Mouse (Mus musculus) midbrain, embryonic 12.5 days (tissue): ENCODE measurements around the gene Cavin3. TPM values are rescaled to one million over a fixed set of nuclear protein-coding genes. Genes with fewer than 3 reads are reported as not detected.

Experiments used
- ATAC-seq: fragments of 200-750 bp; cut with Nextera tagmentation; 2 replicates; pipeline ENCODE4 v1.8.0; 2017; ENCODE audit warnings: low read depth, moderate TSS enrichment, moderate library complexity; ENCODE audit not compliant: low FRiP score
- H3K27ac ChIP-seq: fragments of 300-500 bp; sonication (generic); replicated peaks from 2 replicates; pipeline ENCODE4 v1.5.1; 2016; ENCODE audit warnings: mild to moderate bottlenecking
- H3K27me3 ChIP-seq: fragments of 300-500 bp; sonication (generic); 2 replicates; pipeline ENCODE4 v1.6.1; 2016; ENCODE audit warnings: mild to moderate bottlenecking
- H3K36me3 ChIP-seq: fragments of 300-500 bp; sonication (generic); 2 replicates; pipeline ENCODE4 v1.6.1; 2016
- H3K4me1 ChIP-seq: fragments of 300-500 bp; sonication (generic); 2 replicates; pipeline ENCODE4 v1.6.1; 2016
- H3K4me2 ChIP-seq: fragments of 300-500 bp; sonication (generic); replicated peaks from 2 replicates; pipeline ENCODE4 v1.6.1; 2016; ENCODE audit warnings: mild to moderate bottlenecking, moderate library complexity
- H3K4me3 ChIP-seq: fragments of 300-500 bp; sonication (generic); 2 replicates; pipeline ENCODE4 v1.5.1; 2016; ENCODE audit warnings: mild to moderate bottlenecking
- H3K9ac ChIP-seq: fragments of 300-500 bp; sonication (generic); replicated peaks from 2 replicates; pipeline ENCODE4 v1.6.1; 2016; ENCODE audit warnings: mild to moderate bottlenecking, moderate library complexity
- H3K9me3 ChIP-seq: fragments of 300-500 bp; sonication (generic); 2 replicates; pipeline ENCODE4 v1.6.1; 2016; ENCODE audit warnings: mild to moderate bottlenecking
- WGBS: fragments of 180-500 bp; shearing (Covaris S2); methylation state at CpG from one replicate; pipeline ENCODE4 v1.1.7; 2016; 5-methylcytosine and 5-hydroxymethylcytosine counted together
- polyA plus RNA-seq: library from polyadenylated mRNA; unstranded; fragments of >200 nt; fragmentation: Nextera tagmentation; extraction: Ambion mirVana; gene quantifications from 2 replicates; pipeline ENCODE4 v1.2.1, GENCODE M21; 2016

Cavin3 gene
- polyA plus RNA-seq, 1 experiment from 2014 or later, result 36.3 TPM

DNA sequence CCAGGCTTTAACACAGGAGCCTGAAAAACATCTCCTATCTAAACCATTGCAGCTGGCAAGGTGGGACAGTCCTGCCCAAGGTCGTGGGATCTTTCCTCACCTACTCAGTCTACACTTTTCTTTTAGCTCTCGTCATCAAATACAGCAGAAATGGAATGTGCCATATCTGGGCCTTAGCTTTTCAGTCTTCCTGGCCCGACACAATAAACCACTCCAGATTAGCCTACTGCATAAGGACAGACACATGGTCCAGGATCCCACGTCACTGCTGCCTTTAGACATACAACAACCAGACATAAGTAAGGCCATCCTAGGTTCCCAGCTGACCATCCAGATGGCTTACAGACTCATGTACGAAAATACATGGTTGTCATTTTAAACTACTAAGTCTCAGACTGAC, 28.0 kb upstream of the Cavin3 start:
- H3K9ac ChIP-seq, result no peak overlapping the region
- 86% methylated on average over 5 of the region's 5 CpGs for WGBS
- no peaks in the 10 kb centered on the region for H3K9me3 ChIP-seq
- ATAC-seq, result no peak
- no peak overlapping the region for H3K4me3 ChIP-seq
- no peaks in the 10 kb centered on the region for H3K36me3 ChIP-seq
- H3K4me2 ChIP-seq, result no peak overlapping the region
- H3K4me1 ChIP-seq, result no peaks in the 10 kb centered on the region
- H3K27me3 ChIP-seq, result peaks cover 47% of the 10 kb centered on the region
- H3K27ac ChIP-seq, result no peak overlapping the region

DNA sequence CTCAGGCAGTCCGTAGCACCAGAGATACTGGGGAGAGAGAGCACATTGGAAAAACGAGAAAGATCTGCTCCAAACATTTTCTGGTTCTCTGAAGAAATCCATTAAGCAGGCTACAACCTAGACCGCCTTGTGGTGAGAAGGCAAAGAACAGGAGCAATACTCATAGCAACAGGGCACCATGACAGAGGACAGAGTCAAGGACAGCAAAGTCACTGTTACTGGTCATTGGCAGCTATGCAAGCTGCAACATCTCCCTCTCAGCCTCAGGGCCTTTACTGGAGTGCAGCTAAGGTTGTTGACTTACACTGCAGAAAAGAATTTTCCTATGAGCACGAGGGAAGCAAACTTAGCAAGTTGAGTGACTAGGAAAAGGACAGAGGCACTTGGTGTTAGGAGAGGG, 25.2 kb upstream of the Cavin3 start:
- H3K4me3 ChIP-seq, result no peak overlapping the region
- 73% methylated on average over 4 of the region's 4 CpGs for WGBS
- H3K4me1 ChIP-seq, result no peaks in the 10 kb centered on the region
- peaks cover 22% of the 10 kb centered on the region for H3K27me3 ChIP-seq
- no peak for ATAC-seq
- H3K4me2 ChIP-seq, result no peak overlapping the region
- H3K27ac ChIP-seq, result no peak overlapping the region
- no peaks in the 10 kb centered on the region for H3K36me3 ChIP-seq
- H3K9me3 ChIP-seq, result no peaks in the 10 kb centered on the region
- no peak overlapping the region for H3K9ac ChIP-seq

DNA sequence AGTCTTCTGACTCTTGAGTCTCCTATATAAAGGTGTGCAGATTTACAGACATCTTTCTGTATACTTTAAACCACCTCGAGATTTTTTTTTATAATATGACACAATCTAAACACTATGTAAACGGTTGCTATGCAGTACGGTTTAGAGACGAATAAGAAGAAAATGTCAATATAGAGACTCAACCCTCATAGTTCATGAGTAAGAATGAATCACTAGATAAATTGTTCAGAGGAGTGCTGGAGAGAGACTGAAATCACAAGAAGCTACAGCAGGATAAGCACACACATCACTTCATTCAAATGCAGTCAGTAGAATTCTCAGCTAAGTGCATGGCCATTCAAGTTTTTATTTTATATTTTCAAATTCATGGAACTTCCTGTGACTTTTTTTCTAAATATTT, 19.9 kb upstream of the Cavin3 start:
- H3K27me3 ChIP-seq, result peaks cover under 1% of the 10 kb centered on the region; the same call in 1 of the 2 replicates
- H3K4me1 ChIP-seq, result no peaks in the 10 kb centered on the region
- no peak overlapping the region for H3K4me2 ChIP-seq
- H3K9ac ChIP-seq, result no peak overlapping the region
- H3K27ac ChIP-seq, result no peak overlapping the region
- no peak for ATAC-seq
- 90% methylated on average over 4 of the region's 4 CpGs for WGBS
- H3K4me3 ChIP-seq, result no peak overlapping the region
- H3K9me3 ChIP-seq, result no peaks in the 10 kb centered on the region
- no peaks in the 10 kb centered on the region for H3K36me3 ChIP-seq

DNA sequence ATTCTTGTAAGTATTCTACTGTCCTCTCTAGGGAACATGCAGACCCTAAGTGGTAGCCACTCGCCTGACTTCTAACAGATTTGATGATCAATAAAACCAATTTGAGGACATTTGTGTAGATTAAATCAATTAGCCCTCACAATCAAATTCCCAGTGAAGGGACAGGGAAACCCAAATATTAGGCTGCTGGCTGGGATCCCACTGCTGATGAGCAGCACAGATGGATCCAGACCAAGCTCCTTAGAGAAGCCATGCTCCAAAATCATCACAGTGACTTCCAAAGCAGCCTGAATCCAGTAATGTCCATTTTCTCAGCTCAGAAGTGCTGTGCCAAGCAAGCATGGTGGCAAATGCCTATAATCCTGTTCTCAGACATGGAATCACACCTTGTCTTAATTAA, 17.6 kb upstream of the Cavin3 start:
- WGBS, result 78% methylated on average over 1 of the region's 1 CpGs
- H3K4me1 ChIP-seq, result no peaks in the 10 kb centered on the region
- no peak overlapping the region for H3K4me3 ChIP-seq
- H3K9me3 ChIP-seq, result no peaks in the 10 kb centered on the region
- no peaks in the 10 kb centered on the region for H3K36me3 ChIP-seq
- no peak for ATAC-seq
- H3K27me3 ChIP-seq, result no peaks in the 10 kb centered on the region
- no peak overlapping the region for H3K27ac ChIP-seq
- H3K4me2 ChIP-seq, result no peak overlapping the region
- no peak overlapping the region for H3K9ac ChIP-seq

DNA sequence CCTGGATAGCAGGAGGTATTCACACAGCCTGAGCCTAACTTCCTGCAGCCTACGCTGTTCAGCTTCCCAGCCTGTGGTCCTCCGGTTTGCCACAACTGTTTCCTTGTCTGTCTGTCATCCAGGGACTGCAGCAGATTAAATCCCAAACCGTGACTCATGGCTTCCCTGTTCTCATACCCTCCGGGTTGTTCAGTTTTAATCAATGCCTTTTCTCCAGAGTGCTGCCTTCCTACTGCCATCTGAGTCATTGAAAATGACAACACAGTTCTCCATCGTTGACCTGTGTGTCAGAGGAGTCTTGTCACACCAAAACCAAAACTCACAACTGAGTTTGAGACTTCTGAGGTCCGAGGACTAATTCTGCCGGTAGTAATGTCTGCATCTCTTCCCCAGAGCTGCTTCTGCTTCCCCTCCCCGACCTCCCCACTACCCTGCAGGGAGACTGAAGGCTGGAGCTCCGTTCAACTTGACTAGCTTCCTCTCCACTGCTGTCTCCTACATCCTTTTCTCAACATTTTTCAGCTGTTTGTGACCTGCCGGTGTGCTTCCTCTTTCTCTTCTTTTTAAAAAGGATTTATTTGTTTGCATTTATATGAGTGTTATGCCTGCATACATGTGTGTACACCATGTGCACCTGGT, 16.9 kb upstream of the Cavin3 start:
- Histone ChIP-seq H3K9me3 (no peaks in the 10 kb centered on the region), H3K27me3 (no peaks in the 10 kb centered on the region), H3K27ac (no peak overlapping the region), H3K9ac (no peak overlapping the region), H3K4me3 (no peak overlapping the region), H3K4me1 (no peaks in the 10 kb centered on the region), H3K4me2 (no peak overlapping the region), H3K36me3 (no peaks in the 10 kb centered on the region)
- WGBS, result 57% methylated on average over 10 of the region's 10 CpGs
- ATAC-seq, result no peak

DNA sequence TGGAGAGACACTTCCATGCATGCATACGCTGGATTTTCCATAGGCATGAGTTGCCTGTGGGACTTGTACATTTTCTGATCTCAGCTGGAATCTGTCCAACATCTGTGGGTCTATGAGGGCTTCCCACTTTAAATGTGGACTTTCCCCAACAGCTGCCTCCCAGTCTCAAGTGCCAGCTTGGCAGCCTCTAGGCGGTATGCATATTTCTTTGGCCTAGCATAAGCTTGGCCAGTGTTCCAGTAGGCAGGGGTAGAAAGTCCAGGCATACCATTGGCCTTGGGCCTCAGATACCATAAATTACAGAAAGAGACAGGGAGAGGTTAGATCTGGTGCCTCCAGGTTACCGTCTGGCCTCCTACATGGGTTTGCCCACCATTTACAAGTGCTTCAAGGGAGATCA, 15.8 kb upstream of the Cavin3 start:
- H3K4me1 ChIP-seq, result no peaks in the 10 kb centered on the region
- no peak overlapping the region for H3K4me2 ChIP-seq
- no peak for ATAC-seq
- WGBS, result 90% methylated on average over 3 of the region's 3 CpGs
- H3K27me3 ChIP-seq, result no peaks in the 10 kb centered on the region
- H3K36me3 ChIP-seq, result no peaks in the 10 kb centered on the region
- H3K4me3 ChIP-seq, result no peak overlapping the region
- no peak overlapping the region for H3K9ac ChIP-seq
- H3K9me3 ChIP-seq, result no peaks in the 10 kb centered on the region
- no peak overlapping the region for H3K27ac ChIP-seq

DNA sequence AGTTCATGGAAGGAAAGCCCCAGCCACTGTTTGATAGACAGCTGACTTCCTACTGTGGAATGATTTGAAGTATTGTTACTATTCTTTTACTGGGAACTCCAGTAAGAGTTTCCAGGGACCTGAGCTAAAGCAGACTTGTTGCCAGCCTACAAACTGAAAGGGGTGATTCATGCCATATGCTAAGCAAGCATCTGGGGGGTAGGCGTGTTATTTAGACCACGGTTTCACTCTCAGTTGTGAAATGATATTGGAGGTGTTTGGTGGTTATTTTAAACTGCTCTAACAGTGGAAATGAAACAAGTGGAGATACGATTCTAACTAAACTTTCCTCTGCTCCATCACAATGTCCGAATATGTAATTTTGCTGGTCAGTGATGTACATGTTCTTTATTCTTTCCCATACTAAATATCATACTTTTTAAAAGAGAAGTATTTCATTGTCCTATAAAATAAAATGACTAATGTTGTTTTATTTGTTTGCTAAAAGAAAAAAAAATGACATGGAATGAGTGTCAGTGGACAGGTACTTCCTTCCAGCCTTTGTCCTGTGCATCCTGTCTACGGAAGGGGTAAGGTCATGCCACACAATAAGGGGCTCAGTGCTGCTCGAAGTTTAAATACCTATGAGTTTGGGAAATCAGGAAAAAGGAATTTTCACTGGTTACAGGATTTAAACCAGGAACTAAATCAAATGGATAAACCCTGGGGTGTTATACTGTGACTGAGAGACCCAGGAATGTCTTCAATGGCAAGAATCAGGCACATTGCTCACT, 5.2 kb upstream of the Cavin3 start:
- ATAC-seq, result no peak
- Histone ChIP-seq H3K27ac (no peak overlapping the region), H3K9me3 (no peaks in the 10 kb centered on the region), H3K9ac (no peak overlapping the region), H3K36me3 (no peaks in the 10 kb centered on the region), H3K4me2 (no peak overlapping the region), H3K27me3 (peaks cover 10% of the 10 kb centered on the region; the same call in 1 of the 2 replicates), H3K4me3 (no peak overlapping the region), H3K4me1 (peaks cover 3% of the 10 kb centered on the region)
- WGBS, result 83% methylated on average over 6 of the region's 6 CpGs

DNA sequence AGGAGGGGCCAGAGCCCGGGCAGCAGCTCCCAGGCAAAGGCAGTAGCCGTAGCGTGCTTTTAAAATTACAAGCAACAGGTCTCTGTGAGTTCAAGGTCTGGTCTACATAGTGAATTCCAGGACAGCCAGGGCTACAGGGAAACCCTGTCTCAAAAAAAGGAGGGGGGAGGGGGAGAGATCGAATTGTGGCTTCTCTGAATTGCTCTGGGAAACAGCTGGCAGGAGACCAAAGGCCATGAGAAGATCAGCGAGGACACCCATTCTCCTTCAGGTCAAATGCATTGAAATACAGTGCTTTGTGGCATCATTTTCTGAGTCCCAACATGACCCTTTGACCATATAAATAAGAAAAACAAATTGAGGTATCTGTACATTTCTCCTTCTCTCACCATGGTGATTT, 2.9 kb upstream of the Cavin3 start:
- ATAC-seq, result no peak
- 77% methylated on average over 5 of the region's 5 CpGs for WGBS

DNA sequence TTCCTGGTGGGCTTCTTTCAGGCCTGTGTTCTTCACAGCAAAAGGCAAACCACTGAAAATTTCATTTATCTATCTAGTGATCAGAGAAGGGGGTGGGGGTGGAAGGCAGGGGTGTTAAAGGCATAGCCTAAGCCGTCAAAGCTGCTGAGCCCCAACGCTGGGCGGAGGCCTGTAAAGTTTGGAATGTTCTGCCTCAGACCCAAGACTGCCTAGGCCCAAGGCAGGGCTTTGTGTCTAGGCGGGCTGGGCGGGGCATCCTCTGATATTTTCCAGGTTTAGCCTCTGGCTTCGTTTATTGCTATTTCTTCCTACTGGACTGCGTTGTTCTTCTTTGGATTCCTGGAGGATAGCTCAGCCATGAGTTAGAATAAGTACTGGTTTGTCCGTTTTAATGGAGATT, 326 bp upstream of the Cavin3 start:
- peak overlapping the region; percentile 66; the same call in 1 of the 2 replicates for H3K9ac ChIP-seq
- H3K4me1 ChIP-seq, result peaks cover 18% of the 10 kb centered on the region
- H3K36me3 ChIP-seq, result no peaks in the 10 kb centered on the region
- peak; percentile 35 for ATAC-seq
- no peak overlapping the region for H3K27ac ChIP-seq
- no peaks in the 10 kb centered on the region for H3K9me3 ChIP-seq
- WGBS, result 43% methylated on average over 8 of the region's 8 CpGs
- peak overlapping the region; percentile 48 for H3K4me3 ChIP-seq
- H3K4me2 ChIP-seq, result peak overlapping the region; percentile 82
- peaks cover 30% of the 10 kb centered on the region for H3K27me3 ChIP-seq

More for the DNA sequence above, 2.9 kb upstream of the Cavin3 start:
- H3K36me3 ChIP-seq, result no peaks in the 10 kb centered on the region
- no peak overlapping the region for H3K4me2 ChIP-seq
- H3K4me3 ChIP-seq, result no peak overlapping the region
- no peaks in the 10 kb centered on the region for H3K9me3 ChIP-seq
- H3K27ac ChIP-seq, result no peak overlapping the region
- H3K9ac ChIP-seq, result no peak overlapping the region
- peaks cover 29% of the 10 kb centered on the region for H3K27me3 ChIP-seq
- H3K4me1 ChIP-seq, result peaks cover 18% of the 10 kb centered on the region

DNA sequence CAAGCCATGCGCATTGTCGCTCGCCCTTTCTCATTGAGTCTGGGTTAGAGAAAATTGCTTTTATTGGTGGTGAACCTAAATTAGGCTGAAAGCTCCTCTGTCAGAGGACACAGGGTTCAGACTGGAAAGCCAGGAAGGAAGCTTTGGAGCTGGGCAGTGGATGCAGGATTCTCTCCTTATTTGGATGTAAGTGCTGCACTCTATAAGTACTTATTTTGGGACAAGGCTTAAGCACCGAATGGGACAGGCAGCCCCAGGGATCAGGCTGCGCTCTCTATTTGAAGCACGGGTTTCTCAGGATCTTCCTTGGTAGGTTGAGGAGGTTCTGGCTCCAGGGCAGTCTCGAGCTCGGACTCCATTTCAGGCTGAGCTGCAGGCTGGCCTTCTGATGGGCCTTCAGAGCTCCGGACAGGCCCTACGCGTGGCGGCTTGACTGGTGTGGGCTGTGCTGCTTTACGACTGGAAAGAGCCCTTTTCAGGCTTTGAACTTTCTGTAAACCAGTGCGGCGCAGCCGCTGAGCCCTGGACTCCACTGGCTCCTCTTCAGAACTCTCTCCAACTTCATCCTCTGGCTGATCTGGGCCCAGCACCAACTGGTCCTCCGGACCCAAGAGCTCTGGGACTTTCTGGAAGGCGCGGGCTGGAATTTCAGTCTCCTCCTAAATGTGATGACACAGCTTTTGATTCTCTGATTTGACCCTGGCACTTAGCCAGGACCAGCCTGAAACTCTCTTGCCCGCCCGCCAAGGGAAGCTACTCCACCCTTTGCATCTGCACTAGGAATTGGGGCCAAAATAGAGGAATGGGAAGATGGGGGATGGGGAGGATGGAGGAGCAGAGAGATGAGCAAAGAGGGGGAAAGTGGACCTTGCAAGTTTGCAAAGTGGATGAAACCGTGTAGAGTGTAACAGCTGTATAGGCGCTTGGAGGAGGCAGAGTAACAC, 1.3 kb downstream of the Cavin3 start:
- no peak; the same call in 1 of the 2 replicates for ATAC-seq
- Histone ChIP-seq H3K27me3 (peaks cover 30% of the 10 kb centered on the region), H3K9me3 (no peaks in the 10 kb centered on the region), H3K4me1 (peaks cover 18% of the 10 kb centered on the region), H3K4me3 (peak overlapping the region; percentile 48), H3K4me2 (peak overlapping the region; percentile 82), H3K9ac (peak overlapping the region; percentile 66; the same call in 1 of the 2 replicates), H3K27ac (0 out of 2 replicates have a peak overlapping the region, but pooled peaks have one; percentile 35), H3K36me3 (no peaks in the 10 kb centered on the region)
- WGBS, result 71% methylated on average over 23 of the region's 23 CpGs

DNA sequence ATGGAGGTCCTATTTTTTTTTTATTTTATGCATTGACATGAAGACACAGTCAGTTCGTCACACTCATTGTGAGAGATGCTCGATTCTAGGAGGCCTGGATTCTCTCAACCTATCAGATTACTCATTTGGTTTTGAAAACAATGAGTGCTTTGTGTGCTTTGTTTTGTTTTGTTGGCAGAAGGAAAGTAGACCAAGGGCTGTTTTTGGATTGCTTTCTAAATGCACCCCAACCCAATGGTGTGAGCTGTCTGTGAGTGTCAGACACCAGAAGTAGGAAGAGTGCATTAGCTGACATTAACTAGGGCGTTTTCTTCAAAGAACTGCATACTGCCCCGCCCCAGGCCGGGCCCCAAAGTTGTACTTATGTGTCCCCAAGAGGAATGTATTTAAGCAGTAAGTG, 2.0 kb downstream of the Cavin3 start:
- ATAC-seq, result no peak
- no peak overlapping the region for H3K4me2 ChIP-seq
- H3K9ac ChIP-seq, result no peak overlapping the region
- 57% methylated on average over 5 of the region's 5 CpGs for WGBS
- peaks cover 30% of the 10 kb centered on the region for H3K27me3 ChIP-seq
- no peak overlapping the region for H3K27ac ChIP-seq
- H3K4me3 ChIP-seq, result no peak overlapping the region
- peaks cover 18% of the 10 kb centered on the region for H3K4me1 ChIP-seq
- H3K36me3 ChIP-seq, result no peaks in the 10 kb centered on the region
- H3K9me3 ChIP-seq, result no peaks in the 10 kb centered on the region

DNA sequence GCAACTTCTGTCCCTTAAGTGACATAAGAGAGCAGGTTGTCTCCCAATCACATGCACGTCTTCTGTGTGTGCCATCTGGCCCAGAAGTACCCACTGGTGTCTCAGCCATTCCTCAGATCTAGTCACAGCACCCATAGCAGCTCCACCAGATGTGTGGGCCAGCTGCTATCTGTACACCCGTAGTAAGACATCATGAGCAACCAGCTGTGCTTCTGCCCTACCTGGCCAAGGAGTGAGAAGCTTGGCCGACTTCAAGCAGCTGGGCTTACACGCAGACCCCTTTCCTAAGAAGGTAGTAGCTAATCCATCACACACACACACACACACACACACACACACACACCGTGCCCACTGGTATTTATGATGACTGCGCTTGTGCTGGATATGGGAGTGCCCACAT, 2.9 kb downstream of the Cavin3 start:
- ATAC-seq, result no peak
- H3K36me3 ChIP-seq, result no peaks in the 10 kb centered on the region
- no peak overlapping the region for H3K4me3 ChIP-seq
- no peaks in the 10 kb centered on the region for H3K9me3 ChIP-seq
- H3K4me1 ChIP-seq, result peaks cover 18% of the 10 kb centered on the region
- H3K27ac ChIP-seq, result no peak overlapping the region
- no peak overlapping the region for H3K9ac ChIP-seq
- no peak overlapping the region for H3K4me2 ChIP-seq
- 88% methylated on average over 6 of the region's 6 CpGs for WGBS
- peaks cover 30% of the 10 kb centered on the region for H3K27me3 ChIP-seq
